Mouse (Mus musculus) kidney, embryonic 14.5 days (tissue): ENCODE measurements around the gene Megf8. TPM values are rescaled to one million over a fixed set of nuclear protein-coding genes. Genes with fewer than 3 reads are reported as not detected.

Source experiments
- ATAC-seq: fragments of 200-750 bp; cut with Nextera tagmentation; 2 replicates; pipeline ENCODE4 v1.8.0; 2017; ENCODE audit warnings: moderate number of reproducible peaks, mild to moderate bottlenecking, moderate TSS enrichment, moderate library complexity; ENCODE audit not compliant: low FRiP score, low TSS enrichment
- H3K27ac ChIP-seq: fragments of 300-500 bp; sonication (generic); 2 replicates; pipeline ENCODE4 v1.5.1; 2014; ENCODE audit warnings: low read depth, mild to moderate bottlenecking, low read length, moderate library complexity, mixed read lengths
- H3K27me3 ChIP-seq: fragments of 300-500 bp; sonication (generic); 2 replicates; pipeline ENCODE4 v1.6.1; 2014; ENCODE audit warnings: mild to moderate bottlenecking, low read length; ENCODE audit not compliant: control insufficient read depth, insufficient read depth
- H3K36me3 ChIP-seq: fragments of 300-500 bp; sonication (generic); 2 replicates; pipeline ENCODE4 v1.6.1; 2014; ENCODE audit warnings: low read length, mixed read lengths; ENCODE audit not compliant: control insufficient read depth, insufficient read depth
- H3K4me1 ChIP-seq: fragments of 300-500 bp; sonication (generic); 2 replicates; pipeline ENCODE4 v1.6.1; 2014; ENCODE audit warnings: low read length, mixed read lengths; ENCODE audit not compliant: control insufficient read depth, insufficient read depth
- H3K4me2 ChIP-seq: fragments of 300-500 bp; sonication (generic); replicated peaks from 2 replicates; pipeline ENCODE4 v1.6.1; 2014; ENCODE audit warnings: low read depth, mild to moderate bottlenecking, low read length
- H3K4me3 ChIP-seq: fragments of 300-500 bp; sonication (generic); 2 replicates; pipeline ENCODE4 v1.5.1; 2014; ENCODE audit warnings: mild to moderate bottlenecking, low read length
- H3K9ac ChIP-seq: fragments of 300-500 bp; sonication (generic); 2 replicates; pipeline ENCODE4 v1.6.1; 2014; ENCODE audit warnings: low read depth, mild to moderate bottlenecking, low read length, moderate library complexity
- H3K9me3 ChIP-seq: fragments of 300-500 bp; sonication (generic); 2 replicates; pipeline ENCODE4 v1.6.1; 2016; ENCODE audit warnings: low read length; ENCODE audit not compliant: control insufficient read depth
- WGBS: fragments of 180-500 bp; shearing (Covaris S2); extraction: QIAGEN DNeasy Blood & Tissue Kit; methylation state at CpG from one replicate; pipeline ENCODE4 v1.1.7; 2014; 5-methylcytosine and 5-hydroxymethylcytosine counted together
- polyA plus RNA-seq: library from polyadenylated mRNA; unstranded; fragments of >200 nt; fragmentation: Nextera tagmentation; extraction: Ambion mirVana; gene quantifications from 2 replicates; pipeline ENCODE4 v1.2.1, GENCODE M21; 2014

Gene Megf8
- polyA plus RNA-seq, 1 experiment from 2014 or later = 14.0 TPM

GRCm38 (mm10) chr7:25381284-25381680 is 64.3 kb downstream of the Megf8 start:
- Histone ChIP-seq H3K4me1 (peaks cover 3% of the 10 kb centered on the region), H3K27ac (no peak overlapping the region), H3K27me3 (no peaks in the 10 kb centered on the region; the same call in 1 of the 2 replicates), H3K9me3 (no peaks in the 10 kb centered on the region), H3K9ac (no peak overlapping the region), H3K4me3 (no peak overlapping the region), H3K4me2 (no peak overlapping the region), H3K36me3 (peaks cover 33% of the 10 kb centered on the region)
- WGBS = 39% methylated on average over 3 of the region's 3 CpGs
- ATAC-seq = no peak

DNA sequence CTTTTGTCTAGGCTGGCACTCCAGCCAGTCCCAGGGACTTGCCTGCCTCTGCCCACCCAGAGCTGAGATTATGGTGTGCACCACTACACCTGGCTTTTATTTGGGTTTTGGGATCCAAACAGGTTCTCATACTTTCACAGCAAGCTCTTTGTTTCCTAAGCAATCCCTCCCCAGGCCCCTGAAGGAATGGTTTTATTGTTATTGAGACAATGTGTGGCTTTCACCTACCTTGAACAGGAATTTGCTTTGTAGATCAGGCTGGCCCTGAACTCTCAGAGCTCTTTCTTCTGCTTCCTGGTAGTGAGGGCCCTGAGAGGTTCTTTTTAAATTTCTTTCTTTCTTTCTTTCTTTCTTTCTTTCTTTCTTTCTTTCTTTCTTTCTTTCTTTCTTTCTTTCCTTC is 65.6 kb downstream of the Megf8 start:
- Histone ChIP-seq H3K36me3 (peaks cover 40% of the 10 kb centered on the region), H3K4me3 (no peak overlapping the region), H3K4me2 (no peak overlapping the region), H3K27me3 (no peaks in the 10 kb centered on the region; the same call in 1 of the 2 replicates), H3K4me1 (peaks cover 3% of the 10 kb centered on the region), H3K9me3 (no peaks in the 10 kb centered on the region), H3K9ac (no peak overlapping the region), H3K27ac (no peak overlapping the region)
- no peak for ATAC-seq

GRCm38 (mm10) chr7:25383385-25383784 is 66.4 kb downstream of the Megf8 start:
- Histone ChIP-seq H3K27me3 (no peaks in the 10 kb centered on the region; the same call in 1 of the 2 replicates), H3K4me1 (peaks cover 3% of the 10 kb centered on the region), H3K27ac (no peak overlapping the region), H3K9me3 (no peaks in the 10 kb centered on the region), H3K4me2 (no peak overlapping the region), H3K36me3 (peaks cover 46% of the 10 kb centered on the region), H3K4me3 (no peak overlapping the region), H3K9ac (no peak overlapping the region)
- WGBS = 93% methylated on average over 7 of the region's 7 CpGs
- ATAC-seq = no peak

- H3K36me3 ChIP-seq = peaks cover 46% of the 10 kb centered on the region
- no peak overlapping the region for H3K4me2 ChIP-seq
- ATAC-seq = no peak
- peaks cover 3% of the 10 kb centered on the region for H3K4me1 ChIP-seq
- no peaks in the 10 kb centered on the region for H3K9me3 ChIP-seq
- WGBS = 87% methylated on average over 4 of the region's 4 CpGs
- H3K9ac ChIP-seq = no peak overlapping the region
- H3K27ac ChIP-seq = no peak overlapping the region
- H3K27me3 ChIP-seq = no peaks in the 10 kb centered on the region
- H3K4me3 ChIP-seq = no peak overlapping the region
These were observed 66.9 kb downstream of the Megf8 start for GRCm38 (mm10) chr7:25383891-25384290.

- no peaks in the 10 kb centered on the region for H3K27me3 ChIP-seq
- H3K9ac ChIP-seq = no peak overlapping the region
- no peak for ATAC-seq
- no peak overlapping the region for H3K4me2 ChIP-seq
- peaks cover 46% of the 10 kb centered on the region for H3K36me3 ChIP-seq
- WGBS = 88% methylated on average over 13 of the region's 13 CpGs
- no peaks in the 10 kb centered on the region for H3K9me3 ChIP-seq
- no peak overlapping the region for H3K4me3 ChIP-seq
- peaks cover 3% of the 10 kb centered on the region for H3K4me1 ChIP-seq
- H3K27ac ChIP-seq = no peak overlapping the region
These were observed 67.4 kb downstream of the Megf8 start for GRCm38 (mm10) chr7:25384318-25384717.

- 88% methylated on average over 9 of the region's 9 CpGs for WGBS
- H3K4me2 ChIP-seq = no peak overlapping the region
- H3K9me3 ChIP-seq = no peaks in the 10 kb centered on the region
- peaks cover 3% of the 10 kb centered on the region for H3K4me1 ChIP-seq
- no peak for ATAC-seq
- H3K36me3 ChIP-seq = peaks cover 46% of the 10 kb centered on the region
- no peaks in the 10 kb centered on the region for H3K27me3 ChIP-seq
- H3K4me3 ChIP-seq = no peak overlapping the region
- no peak overlapping the region for H3K9ac ChIP-seq
- no peak overlapping the region for H3K27ac ChIP-seq
These were observed 67.9 kb downstream of the Megf8 start for GRCm38 (mm10) chr7:25384818-25385217.

DNA sequence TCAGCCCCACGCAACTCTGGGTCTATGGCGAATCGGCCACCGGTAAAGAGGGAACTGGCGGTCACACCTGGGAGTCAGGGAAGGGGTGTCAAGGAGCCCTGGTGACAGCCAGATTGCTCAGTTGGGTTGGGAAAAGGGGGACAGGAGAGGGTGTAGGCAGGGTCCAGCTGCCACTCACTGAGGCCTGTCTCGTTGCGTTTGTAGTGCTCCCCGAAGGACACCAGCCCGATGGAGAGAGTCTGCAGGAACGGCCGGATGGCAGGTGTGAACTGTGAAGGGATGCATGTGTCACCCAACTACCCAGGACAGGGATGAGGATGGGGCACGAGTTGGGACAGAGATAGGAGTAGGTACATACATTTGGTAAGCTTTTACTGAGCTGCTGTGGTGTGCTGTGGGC is 68.3 kb downstream of the Megf8 start:
- Histone ChIP-seq H3K9me3 (no peaks in the 10 kb centered on the region), H3K36me3 (peaks cover 46% of the 10 kb centered on the region), H3K9ac (no peak overlapping the region), H3K27me3 (no peaks in the 10 kb centered on the region), H3K4me1 (peaks cover 2% of the 10 kb centered on the region), H3K27ac (no peak overlapping the region), H3K4me2 (no peak overlapping the region), H3K4me3 (no peak overlapping the region)
- no peak for ATAC-seq
- 88% methylated on average over 12 of the region's 12 CpGs for whole genome bisulfite sequencing

DNA sequence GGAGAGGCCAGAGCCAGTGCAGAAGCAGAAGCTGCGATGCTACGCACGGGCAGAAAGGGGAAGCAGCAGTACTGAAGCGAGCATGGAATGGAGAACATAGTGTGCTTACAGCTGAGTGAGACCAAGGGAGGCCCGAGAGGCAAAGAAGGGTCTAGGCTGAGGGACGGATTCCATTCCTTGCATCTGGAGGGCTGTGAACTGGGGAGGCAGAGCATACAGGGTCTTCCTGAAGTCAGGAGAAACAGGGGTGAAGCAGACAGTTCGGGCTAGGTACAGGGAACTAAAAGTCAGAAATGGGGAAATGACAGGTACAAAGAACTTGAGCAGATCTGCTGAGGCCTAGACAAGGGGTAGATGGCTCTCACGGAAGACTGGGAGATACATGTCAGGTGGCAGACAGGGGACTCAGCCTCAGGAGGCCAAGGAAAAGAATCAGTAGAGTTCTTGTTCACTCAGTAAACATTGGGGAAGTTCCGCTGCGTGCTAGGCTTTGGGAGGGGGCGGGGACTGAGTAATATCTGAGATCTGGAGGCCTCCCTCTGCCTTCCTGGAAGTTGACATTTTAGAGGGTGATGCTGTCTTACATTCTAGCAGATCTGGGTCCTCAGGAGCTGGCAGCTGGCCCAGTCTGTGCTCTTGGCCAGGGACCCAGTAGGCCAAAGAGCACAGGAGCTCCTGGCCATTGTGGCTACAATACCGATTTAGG is 69.0 kb downstream of the Megf8 start:
- no peak for ATAC-seq
- Histone ChIP-seq H3K4me1 (no peaks in the 10 kb centered on the region; the same call in 1 of the 2 replicates), H3K27me3 (no peaks in the 10 kb centered on the region), H3K9me3 (no peaks in the 10 kb centered on the region), H3K9ac (no peak overlapping the region), H3K4me3 (no peak overlapping the region), H3K27ac (no peak overlapping the region), H3K36me3 (peaks cover 46% of the 10 kb centered on the region), H3K4me2 (no peak overlapping the region)
- WGBS = 79% methylated on average over 12 of the region's 12 CpGs

DNA sequence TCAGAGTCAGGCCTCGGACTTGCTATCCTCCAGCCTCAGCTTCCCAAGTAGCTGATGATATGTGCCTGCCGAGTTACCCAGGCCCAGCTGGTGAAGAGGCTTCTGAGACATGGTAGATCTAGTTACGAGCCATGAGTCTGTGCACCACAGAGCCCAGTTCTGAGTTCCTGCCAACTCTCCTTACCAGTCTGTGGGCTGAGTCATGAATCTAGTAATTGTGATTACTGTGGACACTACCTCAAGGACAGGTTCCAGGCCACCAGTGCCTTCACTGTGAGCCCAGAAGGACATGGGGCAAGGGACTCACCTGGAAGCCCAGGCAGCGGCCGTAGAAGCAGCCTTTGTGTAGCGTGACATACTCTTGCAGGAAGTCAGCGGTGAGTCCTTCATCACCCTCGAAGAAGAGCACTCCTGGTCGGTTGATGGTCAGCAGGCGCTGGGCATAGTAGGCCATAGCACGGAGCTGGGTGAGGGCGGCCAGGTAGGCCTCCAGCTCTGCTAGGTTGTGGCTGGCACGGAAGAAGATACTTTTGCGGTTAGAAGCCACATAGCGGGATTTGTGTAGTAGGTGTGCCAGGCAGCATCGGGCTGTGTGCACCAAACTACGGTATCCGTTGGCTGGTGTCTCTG is 71.0 kb downstream of the Megf8 start:
- H3K4me1 ChIP-seq = no peaks in the 10 kb centered on the region; the same call in 1 of the 2 replicates
- H3K4me3 ChIP-seq = no peak overlapping the region
- H3K9ac ChIP-seq = no peak overlapping the region
- no peak for ATAC-seq
- H3K4me2 ChIP-seq = no peak overlapping the region
- H3K27ac ChIP-seq = no peak overlapping the region
- peaks cover 40% of the 10 kb centered on the region for H3K36me3 ChIP-seq
- H3K9me3 ChIP-seq = no peaks in the 10 kb centered on the region
- no peaks in the 10 kb centered on the region for H3K27me3 ChIP-seq
- WGBS = 93% methylated on average over 18 of the region's 18 CpGs
